Mouse (Mus musculus) limb, embryonic 11.5 days (tissue): ENCODE data around the gene Ptar1. TPM values are rescaled to one million over a fixed set of nuclear protein-coding genes. Genes with fewer than 3 reads are reported as not detected.
"Not testable (repeated sequence)": the region's sequence is repeated elsewhere in the genome, so short reads cannot be mapped to it uniquely, and the experiment has no call there.

Experiments
- ATAC-seq: fragments of 200-750 bp; cut with Nextera tagmentation; 2 replicates; pipeline ENCODE4 v1.8.0; 2017; ENCODE audit warnings: low read depth; ENCODE audit not compliant: insufficient number of reproducible peaks, low FRiP score, low TSS enrichment
- DNase-seq: peaks from one replicate; pipeline ENCODE4 v3.0.0-alpha.2; 2015; ENCODE audit warnings: low spot score
- H3K27ac ChIP-seq: fragments of 300-500 bp; sonication (generic); replicated peaks from 2 replicates; pipeline ENCODE4 v1.5.1; 2014; ENCODE audit warnings: low read depth, mild to moderate bottlenecking, low read length
- H3K27me3 ChIP-seq: fragments of 300-500 bp; sonication (generic); 2 replicates; pipeline ENCODE4 v1.6.1; 2014; ENCODE audit warnings: mild to moderate bottlenecking, low read length, mixed read lengths; ENCODE audit not compliant: control insufficient read depth, insufficient read depth
- H3K36me3 ChIP-seq: fragments of 300-500 bp; sonication (generic); 2 replicates; pipeline ENCODE4 v1.6.1; 2014; ENCODE audit warnings: mild to moderate bottlenecking, low read length, moderate library complexity, mixed read lengths; ENCODE audit not compliant: control insufficient read depth, insufficient read depth
- H3K4me1 ChIP-seq: fragments of 300-500 bp; sonication (generic); 2 replicates; pipeline ENCODE4 v1.6.1; 2014; ENCODE audit warnings: low read length, mixed read lengths; ENCODE audit not compliant: control insufficient read depth, insufficient read depth
- H3K4me2 ChIP-seq: fragments of 300-500 bp; sonication (generic); 2 replicates; pipeline ENCODE4 v1.6.1; 2014; ENCODE audit warnings: low read depth, mild to moderate bottlenecking, moderate library complexity; ENCODE audit not compliant: severe bottlenecking
- H3K4me3 ChIP-seq: fragments of 300-500 bp; sonication (generic); 2 replicates; pipeline ENCODE4 v1.5.1; 2014; ENCODE audit warnings: low read depth, low read length
- H3K9ac ChIP-seq: fragments of 300-500 bp; sonication (generic); 2 replicates; pipeline ENCODE4 v1.6.1; 2014; ENCODE audit warnings: mild to moderate bottlenecking, low read length
- H3K9me3 ChIP-seq: fragments of 300-500 bp; sonication (generic); 2 replicates; pipeline ENCODE4 v1.6.1; 2016; ENCODE audit warnings: low read length; ENCODE audit not compliant: control insufficient read depth
- WGBS: fragments of 180-500 bp; shearing (Covaris S2); extraction: QIAGEN DNeasy Blood & Tissue Kit; methylation state at CpG from one replicate; pipeline ENCODE4 v1.1.7; 2014; 5-methylcytosine and 5-hydroxymethylcytosine counted together
- polyA plus RNA-seq: library from polyadenylated mRNA; unstranded; fragments of >200 nt; fragmentation: Nextera tagmentation; extraction: Ambion mirVana; gene quantifications from 2 replicates; pipeline ENCODE4 v1.2.1, GENCODE M21; 2014

Ptar1 gene
- polyA plus RNA-seq, 1 experiment from 2014 or later: 7.3 TPM

DNA sequence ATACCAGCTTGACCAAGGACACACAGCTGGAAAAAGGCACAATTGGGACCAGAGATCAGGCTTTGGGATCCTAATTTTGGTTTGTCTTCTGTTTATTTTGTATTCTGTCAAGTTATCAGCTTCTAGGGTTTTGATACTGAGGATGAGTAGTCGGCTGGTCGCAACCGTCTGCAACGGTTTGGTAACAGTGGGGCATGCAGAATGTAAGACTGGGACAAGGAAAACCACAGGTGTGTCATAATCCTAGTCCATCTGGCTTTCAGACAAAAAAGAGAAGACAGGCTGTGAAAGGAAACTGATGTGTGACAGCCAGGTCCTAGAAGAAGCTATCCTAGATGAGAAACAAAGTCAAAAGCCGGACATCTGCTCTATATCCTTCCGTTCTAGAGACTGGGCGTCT is 23.1 kb upstream of the Ptar1 start:
- no peak overlapping the region for H3K9ac ChIP-seq
- ATAC-seq (no peak), DNase-seq (no peak)
- no peaks in the 10 kb centered on the region for H3K4me1 ChIP-seq
- no peak overlapping the region for H3K4me2 ChIP-seq
- 90% methylated on average over 7 of the region's 7 CpGs for WGBS
- no peak overlapping the region for H3K4me3 ChIP-seq
- no peak overlapping the region for H3K27ac ChIP-seq
- H3K36me3 ChIP-seq: no peaks in the 10 kb centered on the region
- H3K27me3 ChIP-seq: no peaks in the 10 kb centered on the region
- H3K9me3 ChIP-seq: no peaks in the 10 kb centered on the region

GRCm38 (mm10) chr19:23668142-23668655 is 19.0 kb upstream of the Ptar1 start:
- no peak overlapping the region for H3K9ac ChIP-seq
- H3K4me2 ChIP-seq: no peak overlapping the region
- H3K4me1 ChIP-seq: no peaks in the 10 kb centered on the region
- WGBS: 77% methylated on average over 6 of the region's 6 CpGs
- H3K27me3 ChIP-seq: no peaks in the 10 kb centered on the region
- no peaks in the 10 kb centered on the region for H3K9me3 ChIP-seq
- no peak overlapping the region for H3K4me3 ChIP-seq
- ATAC-seq (no peak), DNase-seq (no peak)
- H3K36me3 ChIP-seq: no peaks in the 10 kb centered on the region
- H3K27ac ChIP-seq: no peak overlapping the region

DNA sequence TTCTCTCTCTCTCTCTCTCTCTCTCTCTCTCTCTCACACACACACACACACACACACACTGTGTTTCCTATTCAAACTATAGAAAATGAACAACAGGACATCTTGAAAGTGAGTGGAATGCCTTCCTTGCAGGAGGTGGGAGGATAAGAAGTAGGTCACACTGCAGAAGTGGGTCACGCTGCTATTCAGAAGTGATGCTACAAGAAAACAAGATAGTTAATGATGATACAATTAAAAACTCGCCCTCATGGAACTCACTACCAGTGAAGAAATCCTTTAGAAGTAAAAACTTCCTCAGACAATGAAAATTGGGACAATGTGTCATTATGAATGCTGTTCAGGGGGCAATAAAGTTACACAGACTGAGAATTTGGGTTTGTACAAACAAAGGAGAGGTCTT is 14.2 kb upstream of the Ptar1 start:
- WGBS: 58% methylated on average over 2 of the region's 2 CpGs

GRCm38 (mm10) chr19:23675656-23676055 is 11.6 kb upstream of the Ptar1 start:
- 89% methylated on average over 8 of the region's 8 CpGs for WGBS
- H3K27me3 ChIP-seq, H3K9me3 ChIP-seq, H3K9ac ChIP-seq, H3K36me3 ChIP-seq, ATAC-seq, H3K4me2 ChIP-seq, H3K4me1 ChIP-seq, H3K27ac ChIP-seq, H3K4me3 ChIP-seq, DNase-seq: not testable (repeated sequence)

More for the DNA sequence above, 14.2 kb upstream of the Ptar1 start:
- Histone ChIP-seq H3K9me3 (no peaks in the 10 kb centered on the region), H3K4me3 (no peak overlapping the region), H3K36me3 (no peaks in the 10 kb centered on the region), H3K4me2 (no peak overlapping the region), H3K27ac (no peak overlapping the region), H3K4me1 (no peaks in the 10 kb centered on the region), H3K27me3 (no peaks in the 10 kb centered on the region), H3K9ac (no peak overlapping the region)
- DNase-seq: no peak
- ATAC-seq: no peak

- Histone ChIP-seq H3K4me3 (peak overlapping the region; percentile 79), H3K4me1 (no peaks in the 10 kb centered on the region), H3K27ac (peak overlapping the region; percentile 86), H3K9ac (peak overlapping the region; percentile 92), H3K9me3 (no peaks in the 10 kb centered on the region), H3K4me2 (peak overlapping the region; percentile 61), H3K27me3 (no peaks in the 10 kb centered on the region), H3K36me3 (no peaks in the 10 kb centered on the region)
- no peak for DNase-seq
- no peak; the same call in 1 of the 2 replicates for ATAC-seq
- under 1% methylated on average over 14 of the region's 14 CpGs for WGBS
These were observed 300 bp upstream of the Ptar1 start for GRCm38 (mm10) chr19:23686962-23687295.

GRCm38 (mm10) chr19:23688421-23688946 is 1.3 kb downstream of the Ptar1 start:
- Histone ChIP-seq H3K9me3 (no peaks in the 10 kb centered on the region), H3K4me2 (peak overlapping the region; percentile 61), H3K27me3 (no peaks in the 10 kb centered on the region), H3K9ac (no peak overlapping the region), H3K4me3 (peak overlapping the region; percentile 79), H3K4me1 (no peaks in the 10 kb centered on the region), H3K27ac (no peak overlapping the region), H3K36me3 (no peaks in the 10 kb centered on the region)
- ATAC-seq (no peak), DNase-seq (peak; percentile 34)
- 24% methylated on average over 4 of the region's 4 CpGs for WGBS

DNA sequence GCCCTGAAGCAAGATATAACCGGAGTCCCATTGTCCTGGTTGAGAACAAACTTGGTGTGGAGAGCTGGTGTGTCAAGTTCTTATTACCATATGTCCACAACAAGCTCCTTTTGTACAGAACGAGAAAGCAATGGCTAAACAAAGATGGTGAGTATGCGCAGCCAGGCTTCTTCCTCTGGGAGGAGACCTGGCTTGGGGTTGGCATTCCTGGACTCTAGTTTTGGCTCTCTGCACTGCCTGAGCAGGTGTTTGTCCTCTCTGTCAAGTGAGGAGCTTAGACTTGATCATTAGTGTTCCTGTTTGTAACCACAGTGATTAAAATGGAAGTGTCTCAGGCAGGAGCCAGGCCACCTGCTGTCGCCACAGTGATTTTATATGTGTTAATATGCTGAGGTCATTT is 7.1 kb downstream of the Ptar1 start:
- ATAC-seq: no peak
- H3K4me2 ChIP-seq: no peak overlapping the region
- no peaks in the 10 kb centered on the region for H3K27me3 ChIP-seq
- H3K9me3 ChIP-seq: no peaks in the 10 kb centered on the region
- no peak overlapping the region for H3K27ac ChIP-seq
- no peak overlapping the region for H3K9ac ChIP-seq
- no peak overlapping the region for H3K4me3 ChIP-seq
- peaks cover 8% of the 10 kb centered on the region; the same call in 1 of the 2 replicates for H3K36me3 ChIP-seq
- H3K4me1 ChIP-seq: no peaks in the 10 kb centered on the region
- WGBS: 92% methylated on average over 4 of the region's 4 CpGs
- DNase-seq: no peak

- DNase-seq: no peak
- H3K4me2 ChIP-seq: no peak overlapping the region
- no peak overlapping the region for H3K4me3 ChIP-seq
- H3K9ac ChIP-seq: no peak overlapping the region
- no peaks in the 10 kb centered on the region for H3K27me3 ChIP-seq
- WGBS: 86% methylated on average over 8 of the region's 8 CpGs
- no peak overlapping the region for H3K27ac ChIP-seq
- no peaks in the 10 kb centered on the region for H3K9me3 ChIP-seq
- ATAC-seq: no peak
- H3K4me1 ChIP-seq: no peaks in the 10 kb centered on the region
- H3K36me3 ChIP-seq: peaks cover 8% of the 10 kb centered on the region; the same call in 1 of the 2 replicates
These were observed 10.6 kb downstream of the Ptar1 start for GRCm38 (mm10) chr19:23697861-23698260.

DNA sequence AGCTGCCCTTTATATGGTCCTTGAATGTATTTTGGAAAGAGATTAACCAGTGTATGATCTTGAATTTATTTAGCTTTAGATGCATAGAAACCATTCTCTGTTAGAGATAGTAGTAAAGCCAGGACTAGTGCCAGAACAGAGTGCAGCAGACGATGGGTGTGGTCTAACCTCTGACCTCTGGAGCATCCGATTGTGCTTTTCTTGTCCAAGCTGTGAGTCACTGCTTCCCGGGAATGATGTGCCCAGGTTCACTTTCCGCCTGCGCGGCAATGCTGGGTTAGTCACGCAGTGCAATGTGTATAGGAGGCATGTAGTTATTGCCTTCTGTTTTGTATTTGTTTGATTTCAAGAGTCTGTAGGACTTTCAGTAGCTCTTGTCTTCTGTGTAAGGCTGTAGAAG is 11.1 kb downstream of the Ptar1 start:
- H3K27me3 ChIP-seq: no peaks in the 10 kb centered on the region
- peaks cover 8% of the 10 kb centered on the region; the same call in 1 of the 2 replicates for H3K36me3 ChIP-seq
- WGBS: 91% methylated on average over 7 of the region's 7 CpGs

More for the DNA sequence above, 11.1 kb downstream of the Ptar1 start:
- H3K4me3 ChIP-seq: no peak overlapping the region
- no peak overlapping the region for H3K27ac ChIP-seq
- DNase-seq (no peak), ATAC-seq (no peak)
- no peaks in the 10 kb centered on the region for H3K9me3 ChIP-seq
- no peaks in the 10 kb centered on the region for H3K4me1 ChIP-seq
- H3K9ac ChIP-seq: no peak overlapping the region
- no peak overlapping the region for H3K4me2 ChIP-seq
